Mouse (Mus musculus) liver, adult 2 months (tissue): ENCODE data around the gene Mettl15.

Experiments used
- CTCF ChIP-seq: fragments of 200-500 bp; IDR thresholded peaks from 2 replicates; pipeline ENCODE4 v1.5.1; 2011; ENCODE audit warnings: low read depth, low read length, control low read depth
- POLR2A ChIP-seq: fragments of 200-500 bp; IDR thresholded peaks from 2 replicates; pipeline ENCODE4 v1.6.1; 2011; ENCODE audit warnings: low read length, control low read depth; ENCODE audit not compliant: insufficient read depth; ENCODE audit errors: extremely low read depth

DNA sequence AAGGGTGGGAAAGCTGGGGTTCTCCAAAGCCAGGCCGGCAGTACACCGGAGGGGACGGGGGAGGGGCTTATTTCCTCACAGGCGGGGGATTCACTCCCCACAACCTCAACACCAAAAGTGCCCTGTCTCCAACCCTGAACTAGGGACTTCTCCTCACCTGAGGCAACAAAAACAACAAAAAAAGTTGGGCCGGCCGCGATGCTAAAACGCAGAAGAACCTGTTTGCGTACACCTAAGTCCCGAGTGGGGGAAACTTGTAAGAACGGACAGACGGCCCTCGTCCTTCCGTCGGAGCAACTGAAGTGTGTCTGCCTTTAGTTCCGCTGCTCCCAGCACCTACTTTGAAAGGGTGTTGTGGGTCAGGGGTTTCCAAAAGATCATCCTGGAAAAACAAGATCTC lies 2.5 kb downstream of the Mettl15 start:
- no peak for TF ChIP-seq CTCF
- no peak for TF ChIP-seq POLR2A
